Mouse (Mus musculus) MEL (cell line): Measurements from ENCODE around the gene Kcnk3. TPM values are rescaled to one million over a fixed set of nuclear protein-coding genes. Genes with fewer than 3 reads are reported as not detected.

Experiments used
- DNase-seq: peaks from one replicate; pipeline ENCODE4 v3.0.0; 2011; ENCODE audit warnings: low read depth, low spot score
- H3K27ac ChIP-seq: 2 replicates; pipeline ENCODE4 v1.5.1; 2012; ENCODE audit warnings: low read depth, mild to moderate bottlenecking, control low read depth, low read length, moderate library complexity; ENCODE audit not compliant: control insufficient read depth
- H3K27me3 ChIP-seq, 2 experiments: fragments of 150-350 bp in 1 of 2; sonication (generic) in 1 of 2; 2 replicates each; pipeline ENCODE4 v1.6.1; 2012; ENCODE audit warnings: low read length in 2 of 2, mild to moderate bottlenecking in 2 of 2, improper control_type of control experiment in 1 of 2, moderate library complexity in 1 of 2; ENCODE audit not compliant: insufficient read depth in 2 of 2, control insufficient read depth in 1 of 2
- H3K36me3 ChIP-seq, 2 experiments: 2 replicates each; pipeline ENCODE4 v1.6.1; 2012 to 2014; ENCODE audit warnings: low read length in 2 of 2, improper control_type of control experiment in 1 of 2, inconsistent platforms in 1 of 2, mild to moderate bottlenecking in 1 of 2; ENCODE audit not compliant: insufficient read depth in 2 of 2, control insufficient read depth in 1 of 2
- H3K4me1 ChIP-seq, 2 experiments: fragments of 150-350 bp in 1 of 2; sonication (generic) in 1 of 2; 2 replicates each; pipeline ENCODE4 v1.6.1; 2012; ENCODE audit warnings: low read length in 2 of 2, improper control_type of control experiment in 1 of 2, mild to moderate bottlenecking in 1 of 2; ENCODE audit not compliant: insufficient read depth in 2 of 2, control insufficient read depth in 1 of 2
- H3K4me3 ChIP-seq, 2 experiments: fragments of 150-350 bp in 1 of 2; sonication (generic) in 1 of 2; 2 replicates each; pipeline ENCODE4 v1.5.1; 2012; ENCODE audit warnings: low read depth in 2 of 2, low read length in 2 of 2, mild to moderate bottlenecking in 2 of 2, moderate library complexity in 2 of 2, control low read depth in 1 of 2, improper control_type of control experiment in 1 of 2; ENCODE audit not compliant: control insufficient read depth in 1 of 2, insufficient read depth in 1 of 2
- H3K79me2 ChIP-seq: 2 replicates; pipeline ENCODE4 v1.6.1; 2012; ENCODE audit warnings: mild to moderate bottlenecking, low read length, moderate library complexity; ENCODE audit not compliant: control insufficient read depth, poor library complexity, insufficient read depth
- H3K9ac ChIP-seq: 2 replicates; pipeline ENCODE4 v1.6.1; 2012; ENCODE audit warnings: low read depth, mild to moderate bottlenecking, control low read depth, low read length, moderate library complexity; ENCODE audit not compliant: control insufficient read depth, poor library complexity, severe bottlenecking
- H3K9me3 ChIP-seq: fragments of 150-350 bp; sonication (generic); replicated peaks from 2 replicates; pipeline ENCODE4 v1.6.1; 2012; ENCODE audit warnings: mild to moderate bottlenecking, low read length, improper control_type of control experiment, moderate library complexity; ENCODE audit not compliant: insufficient read depth
- CHD1 ChIP-seq: IDR thresholded peaks from 2 replicates; pipeline ENCODE4 v1.6.1; 2012; ENCODE audit warnings: low read depth, mild to moderate bottlenecking, inconsistent platforms, low read length, improper control_type of control experiment
- CHD2 ChIP-seq: IDR thresholded peaks from 2 replicates; pipeline ENCODE4 v1.6.1; 2011; ENCODE audit warnings: low read length, improper control_type of control experiment
- EP300 ChIP-seq, 2 experiments: IDR thresholded peaks; 2 replicates each; pipeline ENCODE4 v1.6.1; 2011; ENCODE audit warnings: improper control_type of control experiment in 2 of 2, low read length in 2 of 2, low read depth in 1 of 2, mild to moderate bottlenecking in 1 of 2
- JUND ChIP-seq: IDR thresholded peaks from 2 replicates; pipeline ENCODE4 v1.6.1; 2011; ENCODE audit warnings: low read depth, mild to moderate bottlenecking, improper control_type of control experiment, low read length
- MYB ChIP-seq: IDR thresholded peaks from 2 replicates; pipeline ENCODE4 v1.6.1; 2011; ENCODE audit warnings: mild to moderate bottlenecking, low read depth, low read length, improper control_type of control experiment
- MYC ChIP-seq: IDR thresholded peaks from 2 replicates; pipeline ENCODE4 v1.6.1; 2011; ENCODE audit warnings: low read depth, mild to moderate bottlenecking, low read length, improper control_type of control experiment, moderate library complexity
- POLR2AphosphoS2 ChIP-seq: IDR thresholded peaks from 2 replicates; pipeline ENCODE4 v1.6.1; 2011; ENCODE audit warnings: low read length, improper control_type of control experiment
- POLR2AphosphoS5 ChIP-seq: IDR thresholded peaks from 2 replicates; pipeline ENCODE4 v1.6.1; 2012; ENCODE audit warnings: low read depth, borderline replicate concordance, mild to moderate bottlenecking, inconsistent platforms, low read length, moderate library complexity, mixed read lengths
- TAL1 ChIP-seq: IDR thresholded peaks from 2 replicates; pipeline ENCODE4 v1.6.1; 2012; ENCODE audit warnings: mild to moderate bottlenecking, inconsistent platforms, low read length, moderate library complexity, mixed read lengths
- TBP ChIP-seq: IDR thresholded peaks from 2 replicates; pipeline ENCODE4 v1.8.0; 2011; ENCODE audit warnings: low read depth, low read length, improper control_type of control experiment
- ZC3H11A ChIP-seq: IDR thresholded peaks from 2 replicates; pipeline ENCODE4 v1.6.1; 2012; ENCODE audit warnings: low read depth, mild to moderate bottlenecking, inconsistent platforms, low read length, improper control_type of control experiment
- ZNF384 ChIP-seq: IDR thresholded peaks from 2 replicates; pipeline ENCODE4 v1.6.1; 2012; ENCODE audit warnings: low read depth, mild to moderate bottlenecking, inconsistent platforms, low read length, improper control_type of control experiment
- polyA plus RNA-seq, 2 experiments: library from polyadenylated mRNA; stranded (reverse) in 1 of 2; unstranded in 1 of 2; fragments of >175 nt in 1 of 2; fragments of >200 nt in 1 of 2; gene quantifications; 2 replicates each; pipeline versions ENCODE4 v1.2.1 to v1.2.4; 2012; ENCODE audit warnings: low replicate concordance in 2 of 2, low read depth in 1 of 2; ENCODE audit not compliant: insufficient read length in 2 of 2, insufficient read depth in 1 of 2, missing spikeins in 1 of 2
- total RNA-seq: library from RNA; depleted of rRNA; stranded (reverse); fragments of 300-350 nt; gene quantifications from 2 replicates; pipeline ENCODE4 v1.2.3, GENCODE M21; 2012

Kcnk3 gene
- total and polyA plus RNA-seq, 3 experiments, result not detected

DNA sequence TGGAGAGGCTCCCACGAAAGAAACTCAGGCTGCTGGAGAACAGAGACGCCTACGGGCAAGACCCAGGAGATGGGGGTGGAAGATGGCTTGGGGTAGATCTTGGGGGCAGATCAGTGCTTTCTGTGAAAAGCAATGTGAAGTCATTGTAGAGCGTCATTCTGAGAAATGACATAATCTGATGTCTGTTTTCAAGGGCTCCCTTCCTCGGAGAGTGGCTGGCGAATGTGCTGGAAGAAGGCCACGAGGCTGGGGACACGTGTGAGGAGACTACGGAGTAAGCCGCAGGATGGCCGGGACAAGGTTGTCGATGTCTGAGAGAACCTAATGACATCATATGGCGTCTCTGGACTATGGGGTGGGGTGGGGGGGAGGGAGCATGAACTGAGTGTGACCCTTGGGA, 34.0 kb upstream of the Kcnk3 start:
- Histone ChIP-seq H3K9me3 (no peaks in the 10 kb centered on the region), H3K27me3 (peaks cover 29 to 32% of the 10 kb centered on the region in 2 experiments)
- no peak for TF ChIP-seq JUND
- TF ChIP-seq MYC, result no peak
- TF ChIP-seq TAL1, result no peak
- TF ChIP-seq CHD2, result no peak
- TF ChIP-seq, all 39 proteins: peak for 0

DNA sequence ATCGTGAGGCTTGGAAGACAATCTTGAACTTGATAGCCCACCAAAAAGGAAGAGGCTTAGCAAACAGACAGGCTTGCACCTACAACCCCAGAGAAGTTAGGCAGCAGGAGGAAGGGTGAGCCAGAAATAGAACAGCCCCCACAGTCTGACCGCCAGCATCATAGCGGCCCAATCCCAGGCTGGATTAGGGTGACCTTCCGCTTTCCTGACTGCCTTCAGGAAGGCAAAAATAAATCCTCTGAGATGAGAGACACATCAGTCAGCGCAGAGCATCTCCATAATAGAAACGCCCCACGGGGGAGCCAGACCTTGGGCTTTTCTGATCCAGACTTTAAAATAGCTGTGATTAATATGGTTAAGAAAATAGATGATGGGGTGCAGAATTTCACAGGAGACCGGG, 33.0 kb upstream of the Kcnk3 start:
- no peak for DNase-seq
- no peak overlapping the region for H3K27ac ChIP-seq
- TF ChIP-seq CHD1, result no peak
- no peak for TF ChIP-seq TBP
- no peak for TF ChIP-seq ZNF384
- no peak for TF ChIP-seq POLR2AphosphoS2
- no peak for TF ChIP-seq ZC3H11A
- peaks cover 31 to 34% of the 10 kb centered on the region in 2 experiments for H3K27me3 ChIP-seq
- H3K4me1 ChIP-seq, result no peaks in the 10 kb centered on the region
- no peaks in the 10 kb centered on the region for H3K36me3 ChIP-seq
- H3K9me3 ChIP-seq, result no peaks in the 10 kb centered on the region
- H3K4me3 ChIP-seq, result no peak overlapping the region
- H3K79me2 ChIP-seq, result no peaks in the 10 kb centered on the region
- no peak overlapping the region for H3K9ac ChIP-seq

More for the DNA sequence above, 34.0 kb upstream of the Kcnk3 start:
- Histone ChIP-seq H3K79me2 (no peaks in the 10 kb centered on the region), H3K4me1 (no peaks in the 10 kb centered on the region), H3K36me3 (no peaks in the 10 kb centered on the region), H3K9ac (no peak overlapping the region), H3K4me3 (no peak overlapping the region), H3K27ac (no peak overlapping the region)
- no peak for DNase-seq

DNA sequence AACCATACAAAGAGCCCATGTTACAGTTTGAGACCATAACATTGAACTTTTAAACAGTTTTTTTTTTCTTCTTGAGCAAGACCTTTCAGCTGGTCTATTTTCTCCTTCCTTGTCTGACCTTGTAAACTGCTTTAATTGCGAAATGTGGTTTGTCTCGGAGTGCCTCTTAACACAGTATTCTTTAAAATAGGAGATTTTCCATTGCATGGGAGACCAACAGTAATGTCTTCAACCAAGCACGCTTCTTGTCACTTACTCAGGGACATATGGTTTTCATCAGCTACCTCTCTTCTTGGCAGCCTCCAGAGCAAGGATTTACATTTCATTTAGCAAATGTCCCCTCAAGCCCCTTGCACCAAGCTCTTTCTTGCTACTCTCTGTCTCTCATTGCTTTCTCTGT, 31.7 kb upstream of the Kcnk3 start:
- Histone ChIP-seq H3K27me3 (peaks cover 26 to 36% of the 10 kb centered on the region in 2 experiments), H3K4me3 (no peak overlapping the region), H3K9me3 (no peaks in the 10 kb centered on the region), H3K27ac (no peak overlapping the region), H3K79me2 (no peaks in the 10 kb centered on the region), H3K4me1 (no peaks in the 10 kb centered on the region), H3K9ac (no peak overlapping the region)
- TF ChIP-seq EP300 (IDR thresholded peaks at IDR 0.05; ENCODE audit: low read depth in 1 of 2, low read length in 2 of 2), result no peak
- no peak for TF ChIP-seq POLR2AphosphoS5
- TF ChIP-seq MYB, result no peak
- TF ChIP-seq, all 39 proteins: peak for 0
- no peaks in the 10 kb centered on the region for H3K36me3 ChIP-seq
- DNase-seq, result no peak
